Mouse (Mus musculus): Measurements from ENCODE around the gene Gimap8. TPM values are rescaled to one million over a fixed set of nuclear protein-coding genes. Genes with fewer than 3 reads are reported as not detected.
"Not testable (repeated sequence)": the region's sequence is repeated elsewhere in the genome, so short reads cannot be mapped to it uniquely, and the experiment has no call there.

The Gimap8 gene
- polyA plus RNA-seq, 2 experiments = 0.70 to 2.3 TPM

DNA sequence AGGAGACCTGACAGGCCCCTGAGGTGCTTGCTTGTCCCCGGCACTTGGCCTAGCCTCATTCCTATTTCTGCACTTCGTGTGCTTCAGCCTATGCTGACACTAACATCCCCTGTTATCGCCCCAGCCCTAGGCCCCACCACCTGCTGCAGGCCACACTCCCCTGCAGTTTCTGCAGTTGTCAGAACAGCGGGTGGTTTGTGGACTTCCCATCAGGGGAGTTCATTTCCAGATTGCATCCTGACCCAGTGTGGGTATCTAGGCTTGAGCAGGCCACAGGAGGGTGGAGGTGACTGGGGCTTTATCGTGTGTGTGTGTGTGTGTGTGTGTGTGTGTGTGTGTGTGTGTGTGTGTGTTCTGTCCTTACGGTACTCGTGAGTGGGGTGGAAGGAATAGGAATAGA lies 37.5 kb upstream of the Gimap8 start:
- Histone ChIP-seq H3K9ac (ENCODE audit: low read depth, low read length, severe bottlenecking) (no peak overlapping the region), H3K4me1 (ENCODE audit: control insufficient read depth, insufficient read depth, low read length) (no peaks in the 10 kb centered on the region), H3K36me3 (ENCODE audit: control insufficient read depth, insufficient read depth, low read length) (peaks cover 11% of the 10 kb centered on the region), H3K4me2 (replicated peaks; ENCODE audit: low read depth, low read length, severe bottlenecking) (no peak overlapping the region), H3K9me3 (ENCODE audit: control insufficient read depth, low read length) (no peaks in the 10 kb centered on the region), H3K27me3 (ENCODE audit: control insufficient read depth, insufficient read depth, low read length) (no peaks in the 10 kb centered on the region), H3K27ac (replicated peaks; ENCODE audit: low read depth, low read length) (no peak overlapping the region), H3K4me3 (replicated peaks; ENCODE audit: low read length) (no peak overlapping the region)
- ATAC-seq (ENCODE audit: low FRiP score, low read depth) (peak; percentile 37; the same call in 1 of the 2 replicates), DNase-seq (ENCODE audit: low spot score) (no peak)
- 64% methylated on average over 7 of the region's 7 CpGs for WGBS
- TF ChIP-seq POLR2A (IDR thresholded peaks at IDR 0.05; ENCODE audit: borderline replicate concordance, extremely low read depth, insufficient read depth, insufficient read length) = no peak

DNA sequence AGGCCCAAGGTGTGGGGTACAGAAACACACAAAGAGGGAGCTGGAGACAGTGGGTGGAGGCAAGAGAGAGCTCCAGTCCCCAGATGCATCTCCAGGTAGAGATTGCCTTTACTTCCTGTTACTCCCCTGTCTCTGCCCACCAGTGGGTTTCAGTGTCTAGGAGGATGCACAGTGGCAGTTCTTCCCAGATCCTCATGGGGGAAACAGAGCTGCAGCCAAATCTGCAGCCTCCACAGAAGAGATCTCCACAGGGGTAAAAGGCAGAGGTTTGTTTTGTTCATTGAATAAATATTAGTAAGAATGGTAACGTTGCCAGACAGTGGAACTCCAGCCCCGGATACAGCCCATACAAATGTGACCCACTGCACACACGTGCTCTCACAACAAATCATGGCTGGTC lies 36.4 kb upstream of the Gimap8 start:
- H3K27me3 ChIP-seq (ENCODE audit: control insufficient read depth, insufficient read depth, low read length) = no peaks in the 10 kb centered on the region
- no peak overlapping the region for H3K9ac ChIP-seq (ENCODE audit: low read depth, low read length, severe bottlenecking)
- no peak for TF ChIP-seq POLR2A (IDR thresholded peaks at IDR 0.05; ENCODE audit: borderline replicate concordance, extremely low read depth, insufficient read depth, insufficient read length)
- H3K27ac ChIP-seq (replicated peaks; ENCODE audit: low read depth, low read length) = no peak overlapping the region
- no peaks in the 10 kb centered on the region for H3K9me3 ChIP-seq (ENCODE audit: control insufficient read depth, low read length)
- 81% methylated on average over 3 of the region's 3 CpGs for WGBS
- H3K4me1 ChIP-seq (ENCODE audit: control insufficient read depth, insufficient read depth, low read length) = no peaks in the 10 kb centered on the region
- no peak overlapping the region for H3K4me3 ChIP-seq (replicated peaks; ENCODE audit: low read length)
- DNase-seq (ENCODE audit: low spot score) (no peak), ATAC-seq (ENCODE audit: low FRiP score, low read depth) (no peak)
- no peak overlapping the region for H3K4me2 ChIP-seq (replicated peaks; ENCODE audit: low read depth, low read length, severe bottlenecking)
- peaks cover 11% of the 10 kb centered on the region for H3K36me3 ChIP-seq (ENCODE audit: control insufficient read depth, insufficient read depth, low read length)

DNA sequence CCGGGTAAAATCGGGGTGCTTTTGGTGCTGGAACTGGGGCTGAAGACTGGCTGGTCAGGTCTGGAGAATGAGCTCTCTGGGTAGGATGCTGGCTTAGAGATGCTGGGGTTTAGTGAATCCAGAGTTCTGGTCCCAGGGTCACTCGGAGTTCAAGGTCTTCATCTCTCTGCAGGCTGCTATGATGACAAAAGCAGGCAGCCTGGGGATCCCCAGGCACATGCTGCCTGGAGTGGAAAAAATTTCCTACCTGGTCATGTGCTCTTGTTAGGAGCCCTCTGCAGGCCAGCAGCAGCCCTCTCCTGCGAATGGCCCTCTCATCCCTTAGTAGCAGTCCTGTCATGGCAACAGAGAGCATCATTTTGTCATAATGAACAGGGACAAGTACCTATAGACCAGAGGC lies 33.6 kb upstream of the Gimap8 start:
- Histone ChIP-seq H3K36me3 (ENCODE audit: control insufficient read depth, insufficient read depth, low read length) (peaks cover 11% of the 10 kb centered on the region), H3K27me3 (ENCODE audit: control insufficient read depth, insufficient read depth, low read length) (no peaks in the 10 kb centered on the region), H3K4me2 (replicated peaks; ENCODE audit: low read depth, low read length, severe bottlenecking) (no peak overlapping the region), H3K4me3 (replicated peaks; ENCODE audit: low read length) (no peak overlapping the region), H3K9me3 (ENCODE audit: control insufficient read depth, low read length) (no peaks in the 10 kb centered on the region), H3K4me1 (ENCODE audit: control insufficient read depth, insufficient read depth, low read length) (no peaks in the 10 kb centered on the region), H3K27ac (replicated peaks; ENCODE audit: low read depth, low read length) (no peak overlapping the region), H3K9ac (ENCODE audit: low read depth, low read length, severe bottlenecking) (no peak overlapping the region)
- WGBS = 92% methylated on average over 4 of the region's 4 CpGs
- no peak for DNase-seq (ENCODE audit: low spot score)
- no peak for ATAC-seq (ENCODE audit: low FRiP score, low read depth)
- TF ChIP-seq POLR2A (IDR thresholded peaks at IDR 0.05; ENCODE audit: borderline replicate concordance, extremely low read depth, insufficient read depth, insufficient read length) = no peak

DNA sequence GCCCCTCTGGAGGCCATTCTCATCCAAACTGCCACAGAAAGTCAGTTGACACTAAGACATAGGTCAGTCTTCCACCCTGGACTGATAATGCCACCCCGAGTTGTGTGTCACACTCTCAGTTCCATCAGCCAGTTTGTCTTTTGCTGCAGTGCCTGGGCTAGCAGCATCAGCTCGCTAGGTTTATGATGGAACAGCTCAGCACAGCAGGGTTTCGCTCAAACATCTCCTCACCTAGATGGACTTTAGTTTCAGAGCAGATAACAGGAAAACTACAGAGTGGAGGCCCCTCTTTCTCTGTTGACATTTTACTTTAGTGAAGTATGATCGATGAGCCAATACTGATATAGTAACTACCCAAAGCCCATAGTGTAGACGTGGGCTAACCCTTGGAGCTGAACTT lies 32.3 kb upstream of the Gimap8 start:
- TF ChIP-seq POLR2A (IDR thresholded peaks at IDR 0.05; ENCODE audit: borderline replicate concordance, extremely low read depth, insufficient read depth, insufficient read length) = no peak

DNA sequence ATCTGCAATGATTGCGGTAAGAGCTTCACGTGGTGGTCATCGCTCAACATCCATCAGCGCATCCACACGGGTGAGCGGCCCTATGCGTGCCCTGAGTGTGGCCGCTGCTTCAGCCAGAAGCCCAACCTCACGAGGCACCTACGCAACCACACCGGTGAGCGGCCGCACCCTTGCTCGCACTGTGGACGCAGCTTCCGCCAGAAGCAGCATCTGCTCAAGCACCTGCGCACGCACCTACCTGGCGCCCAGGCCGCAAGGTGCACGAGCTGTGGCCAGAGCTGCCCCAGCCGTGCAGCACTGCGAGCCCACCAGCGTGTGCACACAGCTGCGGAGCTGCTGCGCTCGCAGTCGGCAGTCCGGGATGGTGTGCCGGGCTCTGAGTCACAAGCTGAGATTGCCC lies 27.0 kb upstream of the Gimap8 start:
- H3K4me3 ChIP-seq (replicated peaks; ENCODE audit: low read length) = no peak overlapping the region
- peaks cover 23% of the 10 kb centered on the region for H3K36me3 ChIP-seq (ENCODE audit: control insufficient read depth, insufficient read depth, low read length)
- WGBS = 97% methylated on average over 26 of the region's 30 CpGs
- TF ChIP-seq POLR2A (IDR thresholded peaks at IDR 0.05; ENCODE audit: borderline replicate concordance, extremely low read depth, insufficient read depth, insufficient read length) = no peak
- no peak overlapping the region for H3K27ac ChIP-seq (replicated peaks; ENCODE audit: low read depth, low read length)
- no peaks in the 10 kb centered on the region for H3K9me3 ChIP-seq (ENCODE audit: control insufficient read depth, low read length)
- H3K4me2 ChIP-seq (replicated peaks; ENCODE audit: low read depth, low read length, severe bottlenecking) = no peak overlapping the region
- DNase-seq (ENCODE audit: low spot score) (no peak), ATAC-seq (ENCODE audit: low FRiP score, low read depth) (no peak)
- H3K9ac ChIP-seq (ENCODE audit: low read depth, low read length, severe bottlenecking) = no peak overlapping the region
- no peaks in the 10 kb centered on the region for H3K4me1 ChIP-seq (ENCODE audit: control insufficient read depth, insufficient read depth, low read length)
- no peaks in the 10 kb centered on the region for H3K27me3 ChIP-seq (ENCODE audit: control insufficient read depth, insufficient read depth, low read length)

More for the DNA sequence above, 32.3 kb upstream of the Gimap8 start:
- Histone ChIP-seq H3K4me1 (ENCODE audit: control insufficient read depth, insufficient read depth, low read length) (no peaks in the 10 kb centered on the region), H3K27me3 (ENCODE audit: control insufficient read depth, insufficient read depth, low read length) (no peaks in the 10 kb centered on the region), H3K9ac (ENCODE audit: low read depth, low read length, severe bottlenecking) (no peak overlapping the region), H3K4me3 (replicated peaks; ENCODE audit: low read length) (no peak overlapping the region), H3K27ac (replicated peaks; ENCODE audit: low read depth, low read length) (no peak overlapping the region), H3K9me3 (ENCODE audit: control insufficient read depth, low read length) (no peaks in the 10 kb centered on the region), H3K36me3 (ENCODE audit: control insufficient read depth, insufficient read depth, low read length) (peaks cover 19% of the 10 kb centered on the region), H3K4me2 (replicated peaks; ENCODE audit: low read depth, low read length, severe bottlenecking) (no peak overlapping the region)
- DNase-seq (ENCODE audit: low spot score) (no peak), ATAC-seq (ENCODE audit: low FRiP score, low read depth) (no peak)
- 90% methylated on average over 5 of the region's 5 CpGs for WGBS

DNA sequence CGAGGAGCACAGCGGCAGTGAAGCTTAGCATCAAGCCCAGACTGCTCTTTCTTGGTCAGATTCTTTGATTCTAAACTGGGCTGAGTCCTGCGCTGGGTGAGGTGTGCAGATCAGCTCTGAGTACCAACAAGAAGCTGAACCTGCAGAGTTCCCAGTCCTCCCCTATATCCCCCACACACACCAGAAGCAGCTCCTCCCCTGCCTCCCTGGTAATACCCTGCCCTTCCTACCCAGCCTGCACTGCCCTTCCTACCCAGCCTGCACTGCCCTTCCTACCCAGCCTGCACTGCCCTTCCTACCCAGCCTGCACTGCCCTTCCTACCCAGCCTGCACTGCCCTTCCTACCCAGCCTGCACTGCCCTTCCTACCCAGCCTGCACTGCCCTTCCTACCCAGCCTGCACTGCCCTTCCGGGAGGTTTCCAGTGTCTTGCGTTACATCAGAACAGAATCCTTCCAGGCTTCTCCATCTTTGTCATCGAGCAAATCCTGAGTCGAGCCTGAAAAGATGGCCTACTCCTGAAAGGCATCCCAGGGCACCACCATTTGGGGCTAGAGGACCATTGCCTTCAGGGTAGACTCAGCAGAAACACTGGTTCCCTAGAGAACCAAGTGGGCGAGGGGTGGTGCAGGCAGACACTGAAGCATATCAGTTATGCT lies 24.7 kb upstream of the Gimap8 start:
- WGBS = 86% methylated on average over 8 of the region's 8 CpGs
- DNase-seq (ENCODE audit: low spot score); H3K27me3 ChIP-seq (ENCODE audit: control insufficient read depth, insufficient read depth, low read length); H3K4me3 ChIP-seq (replicated peaks; ENCODE audit: low read length); ATAC-seq (ENCODE audit: low FRiP score, low read depth); H3K4me1 ChIP-seq (ENCODE audit: control insufficient read depth, insufficient read depth, low read length); H3K9me3 ChIP-seq (ENCODE audit: control insufficient read depth, low read length); H3K4me2 ChIP-seq (replicated peaks; ENCODE audit: low read depth, low read length, severe bottlenecking); H3K27ac ChIP-seq (replicated peaks; ENCODE audit: low read depth, low read length); H3K9ac ChIP-seq (ENCODE audit: low read depth, low read length, severe bottlenecking): not testable (repeated sequence)
- peaks cover 23% of the 10 kb centered on the region for H3K36me3 ChIP-seq (ENCODE audit: control insufficient read depth, insufficient read depth, low read length)

Data from limb, embryonic 14.5 days (tissue).